Mouse (Mus musculus) small intestine, adult 2 months (tissue): ENCODE measurements around the gene Gfra1.

Experiments used
- CTCF ChIP-seq: fragments of 200-500 bp; IDR thresholded peaks from 2 replicates; pipeline ENCODE4 v1.5.1; 2012; ENCODE audit warnings: low read depth, mild to moderate bottlenecking, control low read depth, inconsistent platforms, low read length, moderate library complexity, mixed read lengths; ENCODE audit not compliant: insufficient replicate concordance, insufficient read length; ENCODE audit errors: extremely low read depth
- POLR2A ChIP-seq: fragments of 200-500 bp; IDR thresholded peaks from 2 replicates; pipeline ENCODE4 v1.6.1; 2012; ENCODE audit warnings: low read depth, mild to moderate bottlenecking, control low read depth, inconsistent platforms, low read length, moderate library complexity

- TF ChIP-seq POLR2A (no peak), CTCF (no peak)
Measured at GRCm38 (mm10) chr19:58432840-58433239, 22.9 kb downstream of the Gfra1 start.
